Mouse (Mus musculus) adrenal gland, postnatal 0 days (tissue): ENCODE measurements around the gene Grm6. TPM values are rescaled to one million over a fixed set of nuclear protein-coding genes. Genes with fewer than 3 reads are reported as not detected.

ENCODE experiments used
- polyA plus RNA-seq: library from polyadenylated mRNA; unstranded; fragments of >200 nt; fragmentation: Nextera tagmentation; extraction: Ambion mirVana; gene quantifications from 2 replicates; pipeline ENCODE4 v1.2.1, GENCODE M21; 2015

The Grm6 gene
- polyA plus RNA-seq, result 0.14 TPM in 1 of 2 replicates, not detected in the other

DNA sequence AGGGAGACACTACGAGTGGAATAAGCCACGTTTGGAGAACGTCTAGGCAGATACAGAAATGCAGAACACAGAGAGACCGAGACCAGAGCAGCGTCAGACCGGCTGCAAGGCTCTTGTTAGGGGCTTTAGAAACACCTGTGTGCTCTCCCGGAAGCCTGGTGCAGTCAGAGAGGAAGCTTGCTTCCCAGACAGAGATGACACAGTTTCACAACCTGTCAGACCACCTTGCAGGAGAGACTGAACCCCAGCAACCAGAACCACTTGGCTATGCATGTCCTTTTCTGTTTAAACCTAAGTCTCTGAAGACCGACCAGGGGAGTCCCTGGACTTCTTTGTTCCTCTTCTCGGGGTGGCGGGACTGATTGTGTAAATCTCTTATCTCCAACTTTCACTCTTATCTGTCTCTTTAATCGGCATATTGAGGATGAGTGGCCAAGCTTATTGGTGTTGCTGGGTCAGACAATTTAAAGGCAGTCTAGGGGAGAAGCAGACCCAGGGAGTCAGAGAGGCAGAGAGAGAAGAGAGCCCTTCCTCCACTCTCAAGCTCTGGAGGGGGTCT lies at the start of gene Grm6:
TSS of gene Grm6 (plus strand) at position 509 of the 559 bp plus-strand sequence.

GRCm38 (mm10) chr11:50827010-50827953 lies 23.2 kb upstream of the Grm6 start, which contains the start of gene Zfp354c:
TSS of gene Zfp354c (minus strand) at chr11:50827724.

GRCm38 (mm10) chr11:50841023-50841735 lies 9.3 kb upstream of the Grm6 start, which contains the start of gene Zfp879:
TSS of gene Zfp879 (minus strand) at chr11:50841552.

DNA sequence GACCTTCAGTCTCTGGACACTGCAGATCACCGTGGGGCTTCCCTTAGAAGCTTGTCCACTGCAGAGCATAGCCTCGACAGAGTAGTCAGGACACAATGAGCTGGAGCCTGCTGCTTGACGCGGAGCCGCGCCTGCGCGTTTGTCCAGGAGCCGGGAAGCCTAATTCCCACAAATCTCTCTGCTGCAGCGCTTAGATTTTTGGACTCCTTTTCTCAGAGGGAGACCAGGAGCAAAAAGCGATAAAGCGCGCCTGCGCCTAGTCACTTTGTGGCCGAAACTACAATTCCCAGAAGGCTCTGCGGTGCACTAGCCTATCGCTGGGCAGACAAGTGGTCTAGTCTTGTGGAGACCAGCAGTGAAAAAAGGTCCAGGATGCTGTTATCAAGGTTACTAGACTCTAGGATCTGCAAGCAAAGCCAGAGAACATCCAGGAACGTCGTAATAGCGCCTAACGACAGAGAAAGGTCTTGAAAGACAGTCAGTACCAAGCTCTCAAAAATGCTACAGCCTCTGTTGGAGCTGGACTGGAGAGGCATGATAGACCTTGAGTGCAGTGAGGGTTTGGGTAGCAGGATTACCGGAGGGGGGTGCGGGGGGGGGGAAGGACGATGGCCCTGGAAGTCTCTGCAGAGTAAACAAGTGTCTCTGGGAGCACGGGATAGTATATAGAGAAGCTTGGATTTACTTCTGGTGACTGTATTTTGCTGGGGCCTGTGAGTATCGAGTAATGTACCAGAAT lies 37.1 kb downstream of the Grm6 start, which contains the start of gene Zfp454:
TSS of gene Zfp454 (minus strand) at position 262 of the 739 bp plus-strand sequence.

Other genes with a start within 250 kb of the Grm6 start
- 11.1 and 16.0 TPM in 2 replicates for gene Adamts2, start 248.6 kb upstream of the Grm6 start, polyA plus RNA-seq
- gene Zfp354c, start 23.0 kb upstream of the Grm6 start, polyA plus RNA-seq, result 8.3 and 10.0 TPM in 2 replicates
- 1.1 and 1.3 TPM in 2 replicates for gene Zfp879, start 9.1 kb upstream of the Grm6 start, polyA plus RNA-seq
- gene Zfp454, start 37.0 kb downstream of the Grm6 start, polyA plus RNA-seq, result 3.3 and 4.3 TPM in 2 replicates
- gene Zfp2, start 65.5 kb downstream of the Grm6 start, polyA plus RNA-seq, result 10.2 and 10.8 TPM in 2 replicates
- 1.6 and 1.8 TPM in 2 replicates for gene Zfp354b, start 80.9 kb downstream of the Grm6 start, polyA plus RNA-seq
- gene 4933414I15Rik, start 93.1 kb downstream of the Grm6 start, polyA plus RNA-seq, result not detected in 2 replicates
- 0.23 TPM in 1 of 2 replicates, not detected in the other for gene Prop1, start 103.1 kb downstream of the Grm6 start, polyA plus RNA-seq
- gene Olfr1378, start 115.8 kb downstream of the Grm6 start, polyA plus RNA-seq, result not detected in 2 replicates
- gene Olfr1377, start 131.3 kb downstream of the Grm6 start, polyA plus RNA-seq, result not detected in 2 replicates
- gene Olfr51, start 152.9 kb downstream of the Grm6 start, polyA plus RNA-seq, result not detected in 2 replicates
- gene Olfr54, start 163.6 kb downstream of the Grm6 start, polyA plus RNA-seq, result 0.35 and 0.63 TPM in 2 replicates
- not detected in 2 replicates for gene Olfr1375, start 197.4 kb downstream of the Grm6 start, polyA plus RNA-seq
- 5.8 and 6.9 TPM in 2 replicates for gene Zfp354a, start 208.6 kb downstream of the Grm6 start, polyA plus RNA-seq